Mouse (Mus musculus) erythroblast, adult 5-6 weeks (primary cell): ENCODE data around the gene Ppib. TPM values are rescaled to one million over a fixed set of nuclear protein-coding genes. Genes with fewer than 3 reads are reported as not detected.

Source experiments
- ATAC-seq: replicated peaks from 2 replicates; pipeline ENCODE4 v1.8.0; 2016; ENCODE audit warnings: moderate number of reproducible peaks, mild to moderate bottlenecking, moderate TSS enrichment, inconsistent platforms; ENCODE audit not compliant: poor library complexity, low FRiP score, severe bottlenecking
- total RNA-seq, 2 experiments: library from RNA; stranded (forward) in 1 of 2; stranded (reverse) in 1 of 2; fragments of 150-400 nt in 1 of 2; fragments of 200-764, 138-1000 nt in 1 of 2; gene quantifications; 2 replicates each; pipeline versions ENCODE4 v1.2.3 to v1.2.4; 2015 to 2017; ENCODE audit warnings: low replicate concordance in 2 of 2

Gene Ppib
- total RNA-seq, 2 experiments from 2014 or later = 151 to 155 TPM

- no peak for ATAC-seq
Observed at GRCm38 (mm10) chr9:66114341-66114740, 54.3 kb downstream of the Ppib start.

Other genes starting within 250 kb of the Ppib start
- gene Zfp609, start 232.7 kb upstream of the Ppib start, total RNA-seq (2015; ENCODE audit: low replicate concordance) = 4.0 and 7.3 TPM in 2 replicates
- gene Zfp609, start 232.7 kb upstream of the Ppib start, total RNA-seq (2017; ENCODE audit: low replicate concordance) = 1.1 and 2.5 TPM in 2 replicates
- 21.7 and 24.9 TPM in 2 replicates for gene Pclaf, start 170.0 kb upstream of the Ppib start, total RNA-seq (2015; ENCODE audit: low replicate concordance)
- 51.6 and 90.7 TPM in 2 replicates for gene Pclaf, start 170.0 kb upstream of the Ppib start, total RNA-seq (2017; ENCODE audit: low replicate concordance)
- 5.4 and 6.0 TPM in 2 replicates for gene Trip4, start 151.4 kb upstream of the Ppib start, total RNA-seq (2015; ENCODE audit: low replicate concordance)
- gene Trip4, start 151.4 kb upstream of the Ppib start, total RNA-seq (2017; ENCODE audit: low replicate concordance) = 8.0 and 13.5 TPM in 2 replicates
- gene Csnk1g1, start 151.3 kb upstream of the Ppib start, total RNA-seq (2015; ENCODE audit: low replicate concordance) = 9.6 and 15.8 TPM in 2 replicates
- gene Csnk1g1, start 151.3 kb upstream of the Ppib start, total RNA-seq (2017; ENCODE audit: low replicate concordance) = 12.5 and 19.3 TPM in 2 replicates
- 35.7 and 39.1 TPM in 2 replicates for gene Snx22, start 9.5 kb downstream of the Ppib start, total RNA-seq (2015; ENCODE audit: low replicate concordance)
- gene Snx22, start 9.5 kb downstream of the Ppib start, total RNA-seq (2017; ENCODE audit: low replicate concordance) = 58.5 and 59.1 TPM in 2 replicates
- 11.1 and 33.4 TPM in 2 replicates for gene Snx1, start 66.4 kb downstream of the Ppib start, total RNA-seq (2015; ENCODE audit: low replicate concordance)
- 44.0 and 54.1 TPM in 2 replicates for gene Snx1, start 66.4 kb downstream of the Ppib start, total RNA-seq (2017; ENCODE audit: low replicate concordance)
- gene Ciao2a, start 66.4 kb downstream of the Ppib start, total RNA-seq (2015; ENCODE audit: low replicate concordance) = 71.7 and 81.5 TPM in 2 replicates
- gene Ciao2a, start 66.4 kb downstream of the Ppib start, total RNA-seq (2017; ENCODE audit: low replicate concordance) = 37.1 and 66.1 TPM in 2 replicates
- 157 and 171 TPM in 2 replicates for gene Dapk2, start 98.0 kb downstream of the Ppib start, total RNA-seq (2015; ENCODE audit: low replicate concordance)
- 252 and 316 TPM in 2 replicates for gene Dapk2, start 98.0 kb downstream of the Ppib start, total RNA-seq (2017; ENCODE audit: low replicate concordance)